Mouse (Mus musculus) liver, embryonic 14.5 days (tissue): ENCODE measurements around the gene Gria1. TPM values are rescaled to one million over a fixed set of nuclear protein-coding genes. Genes with fewer than 3 reads are reported as not detected.

ENCODE experiments used
- ATAC-seq: fragments of 200-750 bp; cut with Nextera tagmentation; 2 replicates; pipeline ENCODE4 v1.8.0; 2017; ENCODE audit warnings: moderate number of reproducible peaks, mild to moderate bottlenecking, moderate library complexity; ENCODE audit not compliant: insufficient read depth
- DNase-seq, 3 experiments: peaks; one replicate each; pipeline ENCODE4 v3.0.0-alpha.2; 2012 to 2013; ENCODE audit warnings: low read depth in 3 of 3, low spot score in 3 of 3
- H3K27ac ChIP-seq: fragments of 300-500 bp; sonication (generic); 2 replicates; pipeline ENCODE4 v1.5.1; 2014; ENCODE audit warnings: moderate library complexity, mild to moderate bottlenecking, control low read depth, inconsistent platforms
- H3K27me3 ChIP-seq: fragments of 300-500 bp; sonication (generic); 2 replicates; pipeline ENCODE4 v1.6.1; 2014; ENCODE audit warnings: mild to moderate bottlenecking, low read length, moderate library complexity; ENCODE audit not compliant: control insufficient read depth, insufficient read depth
- H3K36me3 ChIP-seq: fragments of 300-500 bp; sonication (generic); replicated peaks from 2 replicates; pipeline ENCODE4 v1.6.1; 2014; ENCODE audit warnings: low read depth; ENCODE audit not compliant: control insufficient read depth, insufficient read depth
- H3K4me1 ChIP-seq, 2 experiments: fragments of 200-500 bp in 1 of 2; fragments of 300-500 bp in 1 of 2; sonication (generic) in 1 of 2; replicated peaks; 2 replicates each; pipeline ENCODE4 v1.6.1; 2012 to 2014; ENCODE audit warnings: antibody characterized with exemption in 1 of 2, inconsistent platforms in 1 of 2, low read length in 1 of 2; ENCODE audit not compliant: control insufficient read depth in 2 of 2, insufficient read depth in 2 of 2
- H3K4me2 ChIP-seq: fragments of 300-500 bp; sonication (generic); 2 replicates; pipeline ENCODE4 v1.6.1; 2014; ENCODE audit warnings: low read depth, mild to moderate bottlenecking, control low read depth, moderate library complexity
- H3K4me3 ChIP-seq, 2 experiments: fragments of 200-500 bp in 1 of 2; fragments of 300-500 bp in 1 of 2; sonication (generic) in 1 of 2; 2 replicates each; pipeline ENCODE4 v1.5.1; 2012 to 2014; ENCODE audit warnings: low read depth in 2 of 2, low read length in 2 of 2, mild to moderate bottlenecking in 2 of 2, control low read depth in 1 of 2, inconsistent platforms in 1 of 2, moderate library complexity in 1 of 2; ENCODE audit not compliant: insufficient read depth in 1 of 2
- H3K9ac ChIP-seq: fragments of 300-500 bp; sonication (generic); replicated peaks from 2 replicates; pipeline ENCODE4 v1.6.1; 2014; ENCODE audit warnings: mild to moderate bottlenecking, control low read depth, moderate library complexity
- H3K9me3 ChIP-seq: fragments of 300-500 bp; sonication (generic); 2 replicates; pipeline ENCODE4 v1.6.1; 2016; ENCODE audit warnings: low read length, mixed read lengths; ENCODE audit not compliant: control insufficient read depth
- CTCF ChIP-seq: IDR thresholded peaks from 2 replicates; pipeline ENCODE4 v1.5.1; 2016; ENCODE audit warnings: antibody characterized with exemption, low read depth, control low read depth
- EP300 ChIP-seq: IDR thresholded peaks from 2 replicates; pipeline ENCODE4 v1.6.1; 2016; ENCODE audit warnings: antibody characterized with exemption, low read depth
- WGBS: fragments of 180-500 bp; shearing (Covaris S2); extraction: QIAGEN DNeasy Blood & Tissue Kit; methylation state at CpG from one replicate; pipeline ENCODE4 v1.1.7; 2014; ENCODE audit not compliant: insufficient replicate concordance; 5-methylcytosine and 5-hydroxymethylcytosine counted together
- polyA plus RNA-seq, 2 experiments: library from polyadenylated mRNA; depleted of rRNA in 1 of 2; stranded (reverse) in 1 of 2; unstranded in 1 of 2; fragments of >200 nt; fragmentation: Nextera tagmentation in 1 of 2; extraction: Ambion mirVana in 1 of 2; gene quantifications; 2 replicates each; pipeline versions ENCODE4 v1.2.1 to v1.2.3; 2012 to 2014

Gria1 gene
- polyA plus RNA-seq, 2 experiments = 0.04 to 0.06 TPM

DNA sequence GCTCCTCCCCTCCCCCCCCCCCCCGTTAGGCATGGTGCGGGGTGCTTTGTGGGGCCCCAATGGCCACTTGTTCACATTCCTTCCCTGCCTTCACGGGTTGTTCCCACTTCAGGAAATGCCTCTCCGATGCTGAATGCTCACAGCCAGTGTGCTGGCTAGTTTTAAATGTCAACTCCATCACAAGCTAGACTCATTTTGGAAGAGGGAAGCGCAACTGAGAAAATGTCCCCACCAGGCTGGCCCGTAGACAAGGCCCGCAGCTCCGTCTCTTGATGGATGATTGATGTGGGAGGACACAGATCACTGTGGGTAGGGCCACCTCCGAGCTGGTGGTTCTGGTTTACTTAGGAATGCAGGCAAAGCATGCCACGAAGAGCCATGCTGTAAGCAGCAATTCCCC is 266.9 kb downstream of the Gria1 start:
- H3K4me1 ChIP-seq = no peaks in the 10 kb centered on the region
- no peaks in the 10 kb centered on the region for H3K36me3 ChIP-seq
- WGBS = 40% methylated on average over 10 of the region's 10 CpGs
- H3K4me3 ChIP-seq = no peak overlapping the region
- no peak overlapping the region for H3K27ac ChIP-seq
- no peak for ATAC-seq
- H3K27me3 ChIP-seq = no peaks in the 10 kb centered on the region
- TF ChIP-seq EP300 (no peak), CTCF (no peak)
- H3K9ac ChIP-seq = no peak overlapping the region
- H3K9me3 ChIP-seq = no peaks in the 10 kb centered on the region
- DNase-seq = no peak
- H3K4me2 ChIP-seq = no peak overlapping the region

DNA sequence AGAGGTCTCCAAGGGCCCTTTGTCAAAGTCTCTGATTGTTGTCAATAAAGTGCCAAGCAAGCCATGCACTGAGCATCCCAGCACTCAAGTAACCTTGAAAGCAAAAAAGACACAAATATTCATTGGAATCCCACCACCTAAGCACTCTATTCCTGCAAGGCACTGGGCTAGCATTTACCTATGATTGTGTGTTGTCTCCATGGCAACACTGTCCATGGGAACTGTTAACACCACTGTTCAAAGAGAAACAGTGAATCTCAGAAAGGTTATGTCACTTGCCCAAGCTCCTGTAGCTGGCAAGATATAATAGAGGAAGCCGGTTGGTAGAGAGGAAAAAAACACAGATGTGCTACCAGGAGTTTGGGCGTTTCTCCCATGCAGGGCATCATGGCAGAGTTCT is 274.9 kb downstream of the Gria1 start:
- DNase-seq (no peak), ATAC-seq (no peak)
- Histone ChIP-seq H3K9ac (no peak overlapping the region), H3K36me3 (no peaks in the 10 kb centered on the region), H3K9me3 (no peaks in the 10 kb centered on the region), H3K4me2 (no peak overlapping the region), H3K4me1 (no peaks in the 10 kb centered on the region), H3K4me3 (no peak overlapping the region), H3K27ac (no peak overlapping the region), H3K27me3 (no peaks in the 10 kb centered on the region)
- WGBS = 62% methylated on average over 2 of the region's 2 CpGs
- no peak for TF ChIP-seq CTCF
- no peak for TF ChIP-seq EP300

DNA sequence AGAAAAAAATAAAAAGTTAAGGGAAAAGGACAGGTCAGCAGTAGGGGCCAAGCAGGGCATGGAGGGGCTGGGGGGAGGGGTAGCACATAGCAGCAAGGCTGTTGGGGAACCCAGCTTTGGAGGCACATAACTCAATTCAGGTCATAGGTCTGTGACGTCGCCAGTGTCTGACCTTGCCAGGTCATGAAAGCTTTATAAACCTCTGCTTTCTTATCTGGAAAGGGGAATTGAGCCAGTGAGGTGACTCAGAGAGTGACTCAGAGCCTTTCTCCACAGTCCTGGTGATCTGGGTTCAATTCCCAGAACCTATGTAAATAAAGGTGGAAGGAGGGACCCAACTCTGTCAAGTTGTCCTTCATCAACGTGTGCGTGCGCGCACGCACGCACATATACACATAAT is 286.2 kb downstream of the Gria1 start:
- WGBS = 92% methylated on average over 8 of the region's 8 CpGs
- ATAC-seq = no peak
- H3K36me3 ChIP-seq = no peaks in the 10 kb centered on the region

DNA sequence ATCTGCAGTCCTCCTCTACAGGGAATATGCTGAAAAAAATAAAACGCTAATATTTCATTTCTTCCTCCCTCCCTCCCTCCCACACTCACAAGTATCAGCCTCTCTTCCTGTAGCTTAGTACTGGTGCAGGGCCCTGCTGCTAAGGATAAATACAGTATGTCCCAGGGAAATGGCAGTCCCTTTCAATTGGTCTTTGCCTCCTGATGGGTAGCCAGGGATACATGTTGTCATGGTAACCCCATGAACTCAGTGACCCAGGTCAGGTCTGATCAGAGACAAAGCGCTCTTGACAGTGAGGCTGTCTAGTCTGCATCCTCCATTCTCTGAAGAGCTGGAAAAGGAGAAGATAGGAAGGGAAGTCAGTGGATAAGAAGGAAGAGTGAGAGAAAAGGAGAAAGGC is 287.1 kb downstream of the Gria1 start:
- H3K9me3 ChIP-seq = no peaks in the 10 kb centered on the region
- no peak overlapping the region for H3K4me3 ChIP-seq
- no peaks in the 10 kb centered on the region for H3K4me1 ChIP-seq
- H3K4me2 ChIP-seq = no peak overlapping the region
- no peak for TF ChIP-seq EP300
- TF ChIP-seq CTCF = no peak
- ATAC-seq (no peak), DNase-seq (no peak)
- WGBS = 60% methylated on average over 2 of the region's 2 CpGs
- H3K36me3 ChIP-seq = no peaks in the 10 kb centered on the region
- no peaks in the 10 kb centered on the region for H3K27me3 ChIP-seq
- H3K9ac ChIP-seq = no peak overlapping the region
- no peak overlapping the region for H3K27ac ChIP-seq

More for the DNA sequence above, 286.2 kb downstream of the Gria1 start:
- H3K4me3 ChIP-seq = no peak overlapping the region
- no peaks in the 10 kb centered on the region for H3K9me3 ChIP-seq
- H3K27me3 ChIP-seq = no peaks in the 10 kb centered on the region
- no peaks in the 10 kb centered on the region for H3K4me1 ChIP-seq
- H3K27ac ChIP-seq = no peak overlapping the region
- H3K9ac ChIP-seq = no peak overlapping the region
- no peak for DNase-seq
- TF ChIP-seq EP300 (no peak), CTCF (no peak)
- no peak overlapping the region for H3K4me2 ChIP-seq

DNA sequence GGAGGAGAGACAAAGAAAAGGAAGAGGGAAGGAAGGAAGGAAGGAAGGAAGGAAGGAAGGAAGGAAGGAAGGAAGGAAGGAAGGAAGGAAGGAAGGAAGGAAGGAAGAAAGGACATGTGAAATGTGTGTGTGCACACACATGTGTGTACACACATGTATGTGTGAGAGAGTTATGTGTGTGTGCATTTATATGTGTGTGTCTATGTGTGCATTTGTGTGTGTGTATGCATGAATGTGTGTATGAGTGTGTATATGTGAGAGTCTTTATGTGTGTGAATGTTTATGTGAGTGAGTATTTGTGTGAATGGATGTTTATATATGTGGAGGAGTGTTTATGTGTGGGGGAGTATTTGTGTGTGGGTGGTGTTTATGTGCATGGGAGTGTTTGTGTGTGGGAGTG is 287.5 kb downstream of the Gria1 start:
- no peak overlapping the region for H3K27ac ChIP-seq
- no peak for DNase-seq
- no peak for TF ChIP-seq EP300
- TF ChIP-seq CTCF = no peak
- H3K4me1 ChIP-seq = no peaks in the 10 kb centered on the region
- H3K9ac ChIP-seq = no peak overlapping the region
- no peaks in the 10 kb centered on the region for H3K9me3 ChIP-seq
- H3K36me3 ChIP-seq = no peaks in the 10 kb centered on the region
- no peaks in the 10 kb centered on the region for H3K27me3 ChIP-seq
- ATAC-seq = no peak
- H3K4me3 ChIP-seq = no peak overlapping the region
- H3K4me2 ChIP-seq = no peak overlapping the region
